9 mouse cellular contexts compared by ENCODE assay signal in genomic region chr11:107138633-107139032, GRCm38 (mm10). TPM values are rescaled to one million over a fixed set of nuclear protein-coding genes. Genes with fewer than 3 reads are reported as not detected.
DNase-seq lines count a peak whose midpoint lies in the region; ATAC-seq and TF ChIP-seq lines count a peak whose summit lies in the region.
"Had no signal": no experiment of that assay in that cellular context is flagged by ENCODE, and none has a peak within 500 bp of the region (broad histone marks: within the 10 kb centered on the region; RNA-seq: fewer than 3 reads in every experiment).

No protein-coding gene starts in this region.

- no peaks in the 10 kb centered on the region for H3K4me1 ChIP-seq in heart, adult 2 months (ENCODE audit: control insufficient read depth, insufficient read depth, low read length)
- H3K4me1 ChIP-seq in intestine, embryonic 15.5 days (replicated peaks): no peaks in the 10 kb centered on the region

- no peak overlapping the region for H3K4me3 ChIP-seq in heart, adult 2 months
- no peak overlapping the region for H3K4me3 ChIP-seq in intestine, embryonic 15.5 days (replicated peaks)
- H3K4me3 ChIP-seq: erythroblast, embryonic 14.5 days had no signal

- WGBS in heart, adult 2 months: 70% methylated on average over 3 of the region's 3 CpGs
- WGBS in intestine, embryonic 15.5 days: 78% methylated on average over 3 of the region's 3 CpGs

- no peak for DNase-seq in heart, adult 2 months
- no peak for DNase-seq in heart, postnatal 36 days
- DNase-seq in right cerebral cortex, postnatal 4 days: peak; percentile 35
- no peak for DNase-seq in right cerebral cortex, postnatal 36 days (ENCODE audit: low spot score in 2 of 2)
- peak; percentile 49 for DNase-seq in lung, postnatal 14 days
- no peak for DNase-seq in frontal cortex, postnatal 36 days (ENCODE audit: low spot score in 2 of 2)
- DNase-seq in adipocyte (ENCODE audit: low spot score): no peak

- no peak overlapping the region for H3K27ac ChIP-seq in heart, adult 2 months
- H3K27ac ChIP-seq in intestine, embryonic 15.5 days: no peak overlapping the region

- TF ChIP-seq POLR2A in heart, adult 2 months (IDR thresholded peaks at IDR 0.05; ENCODE audit: insufficient read depth, low read depth, low read length): no peak

- no peaks in the 10 kb centered on the region for H3K79me2 ChIP-seq in heart, adult 2 months (replicated peaks; ENCODE audit: control insufficient read depth, insufficient read depth, low read length)

- H3K4me2 ChIP-seq in intestine, embryonic 15.5 days (replicated peaks): no peak overlapping the region

- TF ChIP-seq EP300 in heart, adult 2 months (IDR thresholded peaks at IDR 0.05; ENCODE audit: insufficient read depth, low read depth, low read length): no peak

- no peak for ATAC-seq in intestine, embryonic 15.5 days

- intact Hi-C loops in heart, adult 2 months (cut with DNase I): no loop called here
- intact Hi-C loops in heart, postnatal 36 days (cut with DNase I): no loop called here

- H3K9ac ChIP-seq in heart, adult 2 months (ENCODE audit: low read depth, low read length): no peak overlapping the region
- H3K9ac ChIP-seq in intestine, embryonic 15.5 days: no peak overlapping the region

- no peaks in the 10 kb centered on the region for H3K36me3 ChIP-seq in heart, adult 2 months (ENCODE audit: control insufficient read depth, insufficient read depth, low read length)
- no peaks in the 10 kb centered on the region for H3K36me3 ChIP-seq in intestine, embryonic 15.5 days

- no peaks in the 10 kb centered on the region for H3K27me3 ChIP-seq in heart, adult 2 months (ENCODE audit: control insufficient read depth, insufficient read depth, low read length)
- H3K27me3 ChIP-seq in intestine, embryonic 15.5 days (replicated peaks): no peaks in the 10 kb centered on the region

- no peaks in the 10 kb centered on the region for H3K9me3 ChIP-seq in intestine, embryonic 15.5 days

- peak; percentile 62 for TF ChIP-seq CTCF in heart, adult 2 months (IDR thresholded peaks at IDR 0.05)

RNA-seq across cellular contexts. Expression of gene Bptf, which starts 6.7 kb away (rescaled TPM):
- 10 to 100 TPM; 25.6 to 27.5 TPM for total RNA-seq in heart, adult 2 months (2021)
- 11.7 and 13.1 TPM in 2 replicates for polyA plus RNA-seq in heart, adult 2 months (2012; rRNA removed)
- total RNA-seq in heart, postnatal 36 days (2021): 10 to 100 TPM; 25.9 to 27.7 TPM
- polyA plus RNA-seq in intestine, embryonic 15.5 days (2015; fragmentation: Nextera tagmentation; extraction: Ambion mirVana): 21.6 and 26.4 TPM in 2 replicates

RNA-seq across cellular contexts. Expression of gene Nol11, which starts 50.5 kb away (rescaled TPM):
- total RNA-seq in heart, adult 2 months (2021): 10 to 100 TPM; 18.3 to 18.6 TPM
- 8.2 and 13.9 TPM in 2 replicates for polyA plus RNA-seq in heart, adult 2 months (2012; rRNA removed)
- 10 to 100 TPM; 17.1 to 19.3 TPM for total RNA-seq in heart, postnatal 36 days (2021)
- polyA plus RNA-seq in intestine, embryonic 15.5 days (2015; fragmentation: Nextera tagmentation; extraction: Ambion mirVana): 44.7 and 47.5 TPM in 2 replicates

Comparison
In these comparisons a context has a peak if more than half of its experiments do, and no peak if none do; other contexts are left out.
1. DNase-seq: peak in right cerebral cortex, postnatal 4 days (single experiment) and lung, postnatal 14 days (single experiment); none in heart, adult 2 months (0 of 2), heart, postnatal 36 days (0 of 2), right cerebral cortex, postnatal 36 days (0 of 2), frontal cortex, postnatal 36 days (0 of 2) and adipocyte (single experiment).